Mouse (Mus musculus) C3H10T1/2 (cell line): Measurements from ENCODE around the gene Hapln2. TPM values are rescaled to one million over a fixed set of nuclear protein-coding genes. Genes with fewer than 3 reads are reported as not detected.

Experiments used
- polyA plus RNA-seq, 2 experiments: library from polyadenylated mRNA; unstranded; fragments of >200 nt; fragmentation: generic; extraction: Trizol; gene quantifications; one replicate each; pipeline ENCODE4 v1.2.1; 2012; ENCODE audit warnings: missing spikeins in 2 of 2

Gene Hapln2
- not detected for polyA plus RNA-seq

DNA sequence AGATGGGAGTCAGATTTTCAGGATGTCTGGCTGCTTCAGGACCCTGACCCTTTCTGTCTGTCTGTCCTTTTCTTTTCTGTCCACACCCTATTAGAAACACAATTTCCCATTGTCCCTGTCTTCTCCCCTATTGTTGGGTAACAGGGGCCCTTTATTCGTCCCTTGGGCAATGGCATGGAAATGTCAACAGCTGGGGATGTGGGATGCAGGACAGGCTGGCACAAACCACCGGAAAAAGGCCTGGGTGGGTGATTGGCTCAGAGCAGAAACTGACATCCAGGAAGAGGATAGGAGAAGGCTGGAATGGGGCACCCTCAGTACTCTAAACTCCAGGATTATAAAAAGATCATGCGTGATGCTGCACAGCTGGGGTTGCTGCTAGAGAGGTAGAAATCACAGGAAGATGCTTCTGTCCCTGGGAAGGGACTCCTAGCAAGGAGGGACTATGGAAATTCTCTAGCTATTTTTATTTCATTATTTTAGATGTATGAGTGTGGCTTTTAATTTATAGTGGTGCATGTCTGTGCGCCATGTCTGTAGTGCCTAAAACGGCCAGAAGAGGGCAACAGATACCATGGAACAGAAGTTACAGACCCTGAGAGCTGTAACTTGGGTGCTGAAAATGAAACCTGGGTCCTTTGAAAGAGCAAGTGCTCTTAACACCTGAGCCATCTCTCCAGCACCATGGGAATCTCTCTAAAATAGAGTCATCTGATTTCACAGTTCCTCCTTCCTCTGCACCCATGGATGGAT, at the start of gene Hapln2:
Gene Hapln2 (minus strand): TSS at position 150 of the 753 bp plus-strand sequence.

DNA sequence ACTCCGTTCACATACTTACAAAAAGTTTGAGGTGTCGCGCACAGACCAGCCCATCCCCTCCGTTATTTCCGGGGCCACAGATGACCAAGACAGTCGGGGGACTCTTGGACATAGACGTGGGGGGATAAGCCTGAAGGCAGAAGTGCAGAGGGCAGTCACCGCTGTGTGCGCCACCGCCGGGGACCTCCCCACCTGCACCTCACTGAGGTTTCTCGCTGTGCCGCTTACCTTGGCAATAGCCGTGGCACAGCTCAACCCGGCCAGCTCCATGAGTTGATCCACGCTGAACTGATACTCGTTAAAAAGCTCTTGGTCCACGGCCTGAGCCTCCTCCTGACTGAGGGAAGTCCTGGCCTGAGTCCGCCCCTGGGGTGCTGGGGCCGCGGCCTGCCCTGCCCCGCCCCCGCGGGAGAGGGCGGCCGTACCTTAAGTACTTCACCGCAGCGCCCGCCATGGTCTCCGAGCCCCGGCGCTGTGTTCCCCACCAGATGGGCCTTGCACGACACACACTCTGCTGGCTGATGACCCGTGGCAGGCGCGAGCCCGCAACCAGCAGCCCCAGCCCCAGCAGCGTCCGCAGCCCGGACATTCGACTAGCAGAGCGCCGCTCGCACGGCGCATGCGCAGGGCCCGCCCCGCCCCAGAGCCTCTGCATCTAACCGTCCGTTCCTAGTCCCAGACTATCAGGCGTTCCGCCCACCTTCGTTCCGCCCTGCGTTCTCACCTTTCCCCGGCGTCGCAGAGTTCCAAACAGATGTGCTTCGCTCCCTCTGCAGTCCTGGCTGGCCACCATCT, 30.7 kb upstream of the Hapln2 start, which contains the start of gene Naxe:
Gene Naxe (minus strand): TSS at position 594 of the 795 bp plus-strand sequence.

DNA sequence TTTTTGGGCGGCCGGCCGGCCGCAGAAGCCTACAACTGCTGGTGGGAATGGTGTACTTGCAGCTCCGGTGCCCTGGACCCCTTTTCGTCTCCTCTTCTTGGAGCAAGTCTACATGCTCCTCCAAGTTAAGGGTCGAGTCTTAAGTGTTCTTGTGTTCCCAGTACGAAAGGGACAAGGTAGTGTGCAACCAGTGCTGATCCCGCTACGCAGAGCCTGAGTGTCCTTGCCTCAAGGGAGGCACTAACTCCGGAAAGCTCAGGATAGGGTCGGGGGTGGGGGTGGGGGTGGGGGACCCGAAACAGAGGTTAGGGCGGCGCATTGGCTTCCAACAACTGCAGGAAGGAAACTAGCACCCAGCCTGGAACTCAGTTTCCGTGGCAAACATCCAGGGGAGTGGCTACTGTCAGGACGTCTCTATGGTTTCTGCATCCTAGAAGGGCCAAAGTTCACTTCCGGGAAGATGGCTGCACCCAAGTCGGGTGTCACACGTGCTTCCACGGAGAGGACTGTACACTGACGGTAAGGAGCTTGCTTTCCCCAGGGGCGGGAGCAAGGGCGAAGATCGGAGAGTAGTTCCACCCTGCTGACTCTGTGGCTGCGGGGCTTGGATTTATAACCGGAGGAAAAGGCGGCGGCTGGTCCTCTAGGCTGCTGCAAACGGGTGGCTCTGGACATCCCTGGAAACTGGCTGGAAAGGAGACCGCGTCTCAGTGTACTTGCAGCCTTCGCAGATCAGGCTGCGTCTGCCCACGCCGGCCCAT, 15.5 kb upstream of the Hapln2 start, which contains the start of gene Gpatch4:
Gene Gpatch4 (plus strand): TSS at position 448 of the 761 bp plus-strand sequence.

DNA sequence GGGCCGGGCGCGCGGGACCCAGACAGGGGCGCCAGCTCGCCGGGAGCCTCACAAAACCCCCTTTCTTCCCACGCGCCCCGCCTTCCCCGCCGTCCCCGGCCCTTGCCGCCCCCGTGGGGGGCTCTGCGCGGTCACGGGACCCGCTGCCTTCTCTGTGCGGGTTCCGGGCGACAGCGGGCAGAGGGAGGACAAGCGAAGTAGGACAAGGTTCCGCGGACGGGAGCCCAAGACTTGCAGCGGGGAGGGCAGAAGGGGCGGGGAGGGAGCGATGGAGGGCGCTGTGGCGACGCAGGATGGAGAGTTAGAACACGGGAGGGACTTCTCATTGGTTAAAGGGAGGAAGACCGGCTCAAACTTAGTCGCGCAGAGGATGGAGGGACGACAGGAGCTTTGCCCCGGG, 27.2 kb downstream of the Hapln2 start, which contains the start of gene Bcan:
Gene Bcan (minus strand): TSS at position 50 of the 400 bp plus-strand sequence.

Other genes with a start within 250 kb of the Hapln2 start
- gene Ntrk1, start 232.4 kb downstream of the Hapln2 start, polyA plus RNA-seq: not detected
- gene Insrr, start 230.6 kb downstream of the Hapln2 start, polyA plus RNA-seq: not detected
- gene Pear1, start 203.3 kb downstream of the Hapln2 start, polyA plus RNA-seq: 10 to 100 TPM; 13.4 to 32.4 TPM
- gene Sh2d2a, start 180.8 kb downstream of the Hapln2 start, polyA plus RNA-seq: under 1 TPM in 1 of 2 experiments, not detected in 1; 0.01 TPM
- 10 to 100 TPM; 30.7 to 50.3 TPM for gene Prcc, start 142.0 kb downstream of the Hapln2 start, polyA plus RNA-seq
- 100 to 1,000 TPM; 155 to 249 TPM for gene Hdgf, start 121.3 kb downstream of the Hapln2 start, polyA plus RNA-seq
- gene Mrpl24, start 108.1 kb downstream of the Hapln2 start, polyA plus RNA-seq: 10 to 100 TPM; 55.0 to 92.7 TPM
- 10 to 100 TPM in 1 of 2 experiments, 1 to 10 TPM in 1; 3.8 to 16.4 TPM for gene Isg20l2, start 97.3 kb downstream of the Hapln2 start, polyA plus RNA-seq
- gene Rrnad1, start 96.9 kb downstream of the Hapln2 start, polyA plus RNA-seq: 1 to 10 TPM; 1.3 to 9.6 TPM
- 1 to 10 TPM; 1.8 to 6.7 TPM for gene Crabp2, start 78.9 kb downstream of the Hapln2 start, polyA plus RNA-seq
- 1 to 10 TPM; 1.6 to 1.9 TPM for gene Nes, start 56.5 kb downstream of the Hapln2 start, polyA plus RNA-seq
- gene Bcan, start 27.4 kb downstream of the Hapln2 start, polyA plus RNA-seq: not detected
- 1 to 10 TPM; 8.1 to 8.2 TPM for gene Gpatch4, start 15.5 kb upstream of the Hapln2 start, polyA plus RNA-seq
- gene Naxe, start 30.9 kb upstream of the Hapln2 start, polyA plus RNA-seq: 100 to 1,000 TPM; 274 to 276 TPM
- under 1 TPM in 1 of 2 experiments, not detected in 1; 0.05 TPM for gene Ttc24, start 50.7 kb upstream of the Hapln2 start, polyA plus RNA-seq
- 10 to 100 TPM; 24.1 to 30.5 TPM for gene Iqgap3, start 54.4 kb upstream of the Hapln2 start, polyA plus RNA-seq
- gene Mef2d, start 114.8 kb upstream of the Hapln2 start, polyA plus RNA-seq: 10 to 100 TPM in 1 of 2 experiments, 1 to 10 TPM in 1; 7.3 to 18.8 TPM
- not detected for gene Rhbg, start 227.1 kb upstream of the Hapln2 start, polyA plus RNA-seq